Mouse (Mus musculus) layer of hippocampus, adult 9-10 months (tissue): Measurements from ENCODE around the gene Ces3a.
"Not testable (repeated sequence)": the region's sequence is repeated elsewhere in the genome, so short reads cannot be mapped to it uniquely, and the experiment has no call there.

Experiments used
- DNase-seq: peaks from one replicate; pipeline ENCODE4 v3.0.0; 2022; ENCODE audit warnings: low spot score

The Ces3a gene

GRCm38 (mm10) chr8:105102101-105102785 lies 53.8 kb downstream of the Ces3a start:
- DNase-seq = not testable (repeated sequence)

- DNase-seq = not testable (repeated sequence)
Measured at GRCm38 (mm10) chr8:105103701-105104100, 55.3 kb downstream of the Ces3a start.

- DNase-seq = no peak
Measured at GRCm38 (mm10) chr8:105104220-105104619, 55.8 kb downstream of the Ces3a start.
